Mouse (Mus musculus): ENCODE results near the gene Cdrt4. TPM values are rescaled to one million over a fixed set of nuclear protein-coding genes. Genes with fewer than 3 reads are reported as not detected.

The Cdrt4 gene
- polyA plus RNA-seq, 1 experiment from 2014 or later, result not detected

DNA sequence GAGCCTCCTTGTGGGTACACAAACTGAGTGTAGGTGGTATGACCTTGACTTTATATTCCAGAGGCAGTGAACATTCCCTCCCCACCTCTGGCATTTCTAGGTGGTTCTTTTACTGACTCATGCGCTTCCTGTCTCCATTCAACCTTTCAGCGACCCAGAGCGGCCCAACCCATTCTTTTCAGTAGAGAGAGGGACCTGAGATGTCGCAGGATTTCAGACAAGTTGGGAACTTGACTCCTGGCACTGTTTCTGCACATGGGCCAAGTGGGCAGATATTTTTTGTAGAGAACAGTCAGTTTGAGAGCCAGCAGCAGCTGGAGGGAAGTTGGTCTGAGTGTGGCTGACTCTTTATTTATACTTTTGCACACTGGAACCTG lies 45.5 kb downstream of the Cdrt4 start:
- H3K4me3 ChIP-seq (ENCODE audit: low read depth, low read length), result no peak overlapping the region
- H3K36me3 ChIP-seq (ENCODE audit: control insufficient read depth, insufficient read depth, low read length), result no peaks in the 10 kb centered on the region
- 0 out of 2 replicates have a peak, but pooled peaks cover 2% of the 10 kb centered on the region for H3K4me1 ChIP-seq (ENCODE audit: control insufficient read depth, insufficient read depth, low read length)
- H3K27me3 ChIP-seq (ENCODE audit: control insufficient read depth, insufficient read depth, low read length), result no peaks in the 10 kb centered on the region
- no peak overlapping the region for H3K9ac ChIP-seq (replicated peaks; ENCODE audit: low read depth, low read length)
- no peak overlapping the region for H3K27ac ChIP-seq (ENCODE audit: low read depth, low read length)
- no peaks in the 10 kb centered on the region for H3K9me3 ChIP-seq (ENCODE audit: control insufficient read depth, low read length)
- no peak for ATAC-seq (ENCODE audit: low read depth)
- WGBS, result 87% methylated on average over 4 of the region's 4 CpGs
- no peak overlapping the region for H3K4me2 ChIP-seq (ENCODE audit: low read depth, low read length)

DNA sequence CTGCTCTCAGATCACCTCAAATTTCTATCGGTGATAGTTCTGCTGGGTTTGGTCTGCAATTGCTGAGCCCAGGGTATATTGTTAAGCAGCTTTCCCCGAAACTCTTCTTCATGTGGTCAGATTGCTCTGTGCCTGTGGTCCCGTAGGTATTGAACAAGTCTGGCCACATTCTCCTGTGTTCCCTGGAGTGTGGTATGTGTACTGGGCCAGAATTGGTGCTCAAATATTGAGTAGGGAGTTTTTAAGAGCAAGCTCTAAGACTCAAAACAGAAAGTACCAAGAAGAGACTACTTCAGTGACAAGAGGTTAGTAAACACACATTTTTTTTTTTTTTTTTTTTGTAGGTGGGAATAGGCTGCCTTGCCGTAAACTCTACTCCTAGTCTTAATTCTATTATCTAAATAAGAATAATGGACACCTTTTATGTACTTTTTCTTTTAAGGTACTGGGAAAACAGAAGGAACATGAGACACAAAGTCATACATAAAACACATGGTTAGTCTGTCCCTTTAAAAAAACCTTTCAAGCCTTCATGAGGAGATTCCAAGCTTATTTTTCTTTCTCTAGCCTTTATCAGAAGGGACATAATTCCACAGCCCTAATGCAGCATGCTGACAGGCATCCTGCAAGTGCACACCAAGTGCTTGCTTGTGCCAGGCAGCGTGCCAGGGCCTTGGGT lies 46.2 kb downstream of the Cdrt4 start:
- 80% methylated on average over 5 of the region's 5 CpGs for WGBS
- no peaks in the 10 kb centered on the region for H3K9me3 ChIP-seq (ENCODE audit: control insufficient read depth, low read length)
- no peaks in the 10 kb centered on the region for H3K36me3 ChIP-seq (ENCODE audit: control insufficient read depth, insufficient read depth, low read length)
- H3K27ac ChIP-seq (ENCODE audit: low read depth, low read length), result peak overlapping the region; percentile 39; the same call in 1 of the 2 replicates
- no peak for ATAC-seq (ENCODE audit: low read depth)
- no peak overlapping the region for H3K9ac ChIP-seq (replicated peaks; ENCODE audit: low read depth, low read length)
- no peak overlapping the region for H3K4me3 ChIP-seq (ENCODE audit: low read depth, low read length)
- H3K27me3 ChIP-seq (ENCODE audit: control insufficient read depth, insufficient read depth, low read length), result no peaks in the 10 kb centered on the region
- H3K4me2 ChIP-seq (ENCODE audit: low read depth, low read length), result 0 out of 2 replicates have a peak overlapping the region, but pooled peaks have one; percentile 4
- 0 out of 2 replicates have a peak, but pooled peaks cover 2% of the 10 kb centered on the region for H3K4me1 ChIP-seq (ENCODE audit: control insufficient read depth, insufficient read depth, low read length)

DNA sequence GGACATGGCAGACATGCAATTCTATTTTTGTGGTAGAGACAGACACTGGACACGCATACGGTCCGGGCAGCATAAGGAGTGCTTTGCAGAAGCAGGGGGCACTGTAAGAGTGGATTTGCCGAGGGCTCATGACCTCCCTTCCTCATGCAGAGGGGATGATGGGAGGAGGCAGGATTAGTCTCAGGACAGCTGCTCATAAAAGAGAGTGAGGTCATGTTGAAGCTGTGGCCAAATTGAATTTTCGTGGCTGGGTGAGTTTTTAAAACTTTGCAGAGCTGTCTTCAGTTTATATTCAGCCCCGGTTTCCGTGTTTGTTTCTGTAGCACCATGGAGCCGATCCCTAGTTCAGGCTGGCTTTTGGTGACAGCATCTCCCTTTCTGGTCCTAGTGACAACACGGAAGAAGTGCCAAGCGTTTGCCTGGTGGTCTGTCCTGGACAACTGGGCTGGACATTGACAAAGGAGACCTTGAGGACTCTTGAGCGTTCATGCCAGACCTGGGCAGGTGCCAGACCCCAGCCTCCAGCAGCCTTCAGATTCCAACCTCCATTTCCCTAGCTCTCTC lies 46.8 kb downstream of the Cdrt4 start:
- Histone ChIP-seq H3K9me3 (ENCODE audit: control insufficient read depth, low read length) (no peaks in the 10 kb centered on the region), H3K4me3 (ENCODE audit: low read depth, low read length) (no peak overlapping the region), H3K27ac (ENCODE audit: low read depth, low read length) (peak overlapping the region; percentile 39; the same call in 1 of the 2 replicates), H3K9ac (replicated peaks; ENCODE audit: low read depth, low read length) (no peak overlapping the region), H3K4me2 (ENCODE audit: low read depth, low read length) (0 out of 2 replicates have a peak overlapping the region, but pooled peaks have one; percentile 4), H3K27me3 (ENCODE audit: control insufficient read depth, insufficient read depth, low read length) (no peaks in the 10 kb centered on the region), H3K4me1 (ENCODE audit: control insufficient read depth, insufficient read depth, low read length) (0 out of 2 replicates have a peak, but pooled peaks cover 2% of the 10 kb centered on the region), H3K36me3 (ENCODE audit: control insufficient read depth, insufficient read depth, low read length) (no peaks in the 10 kb centered on the region)
- ATAC-seq (ENCODE audit: low read depth), result no peak
- 45% methylated on average over 11 of the region's 11 CpGs for WGBS

DNA sequence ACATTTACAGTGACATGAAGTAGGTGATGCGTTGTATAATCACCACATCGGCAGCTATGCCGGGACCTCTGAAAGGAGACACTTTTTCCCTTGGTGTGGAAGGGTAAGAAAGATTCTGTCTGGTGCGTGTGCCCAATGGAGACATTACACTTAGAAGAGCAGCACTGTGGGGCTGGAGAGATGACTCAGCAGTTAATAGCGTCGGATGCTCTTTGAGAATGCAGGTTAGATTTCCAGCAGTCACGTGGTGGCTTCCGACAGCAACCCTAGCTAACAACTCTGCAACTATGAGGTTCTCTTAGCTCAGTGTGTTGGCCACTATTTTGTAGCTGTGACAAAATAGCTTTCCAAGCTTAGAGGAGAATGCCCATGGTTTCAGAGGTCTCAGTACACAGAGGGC lies 49.1 kb downstream of the Cdrt4 start:
- Histone ChIP-seq H3K4me1 (ENCODE audit: control insufficient read depth, insufficient read depth, low read length) (0 out of 2 replicates have a peak, but pooled peaks cover 2% of the 10 kb centered on the region), H3K27ac (ENCODE audit: low read depth, low read length) (no peak overlapping the region), H3K9me3 (ENCODE audit: control insufficient read depth, low read length) (no peaks in the 10 kb centered on the region), H3K36me3 (ENCODE audit: control insufficient read depth, insufficient read depth, low read length) (no peaks in the 10 kb centered on the region), H3K27me3 (ENCODE audit: control insufficient read depth, insufficient read depth, low read length) (no peaks in the 10 kb centered on the region), H3K4me3 (ENCODE audit: low read depth, low read length) (no peak overlapping the region), H3K4me2 (ENCODE audit: low read depth, low read length) (no peak overlapping the region), H3K9ac (replicated peaks; ENCODE audit: low read depth, low read length) (no peak overlapping the region)
- WGBS, result 96% methylated on average over 8 of the region's 8 CpGs
- no peak for ATAC-seq (ENCODE audit: low read depth)

DNA sequence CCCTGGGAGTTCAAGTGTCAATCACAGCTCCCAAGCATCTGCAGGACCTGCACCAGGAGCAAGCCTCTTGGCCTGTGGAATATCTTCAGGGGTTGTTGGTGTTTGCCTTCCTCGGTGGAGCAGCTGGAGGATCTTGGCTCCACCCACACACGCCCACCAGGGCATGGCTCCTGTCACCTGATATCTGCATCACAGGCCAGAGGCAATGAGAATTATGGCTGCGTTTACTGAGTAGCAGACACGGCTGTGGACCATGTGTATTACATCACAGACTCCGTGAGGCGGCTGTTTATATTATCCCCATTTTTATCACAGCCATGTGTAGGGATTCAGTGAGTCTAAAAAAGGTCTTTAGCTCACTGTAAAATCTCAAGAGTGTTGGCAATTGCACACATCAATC lies 53.6 kb downstream of the Cdrt4 start:
- Histone ChIP-seq H3K9ac (replicated peaks; ENCODE audit: low read depth, low read length) (no peak overlapping the region), H3K4me1 (ENCODE audit: control insufficient read depth, insufficient read depth, low read length) (no peaks in the 10 kb centered on the region)

DNA sequence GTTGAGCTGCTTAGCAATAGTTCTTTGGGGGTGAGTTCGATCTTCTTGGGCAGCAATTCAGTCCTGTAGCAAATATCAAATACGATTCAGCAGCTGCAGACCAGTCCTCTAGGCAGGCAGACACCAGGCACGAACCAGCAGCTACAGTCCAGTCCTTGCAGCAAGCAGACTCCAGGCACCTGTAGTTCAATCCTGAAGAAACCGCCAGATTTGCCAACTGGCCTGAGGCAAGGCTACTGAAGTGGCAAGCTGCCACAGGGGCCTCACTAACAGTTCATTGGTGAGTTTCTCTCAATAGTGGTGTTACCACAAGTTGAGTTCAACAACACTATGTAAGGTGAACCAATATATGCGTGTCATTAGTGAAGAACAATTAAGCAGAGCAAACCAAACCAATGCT lies 56.4 kb downstream of the Cdrt4 start:
- no peaks in the 10 kb centered on the region for H3K4me1 ChIP-seq (ENCODE audit: control insufficient read depth, insufficient read depth, low read length)
- H3K9ac ChIP-seq (replicated peaks; ENCODE audit: low read depth, low read length), result no peak overlapping the region
- ATAC-seq (ENCODE audit: low read depth), result no peak
- WGBS, result 88% methylated on average over 5 of the region's 5 CpGs
- no peaks in the 10 kb centered on the region for H3K9me3 ChIP-seq (ENCODE audit: control insufficient read depth, low read length)
- H3K27me3 ChIP-seq (ENCODE audit: control insufficient read depth, insufficient read depth, low read length), result no peaks in the 10 kb centered on the region
- no peaks in the 10 kb centered on the region for H3K36me3 ChIP-seq (ENCODE audit: control insufficient read depth, insufficient read depth, low read length)
- no peak overlapping the region for H3K4me3 ChIP-seq (ENCODE audit: low read depth, low read length)
- no peak overlapping the region for H3K4me2 ChIP-seq (ENCODE audit: low read depth, low read length)
- no peak overlapping the region for H3K27ac ChIP-seq (ENCODE audit: low read depth, low read length)

More for the DNA sequence above, 53.6 kb downstream of the Cdrt4 start:
- Histone ChIP-seq H3K4me2 (ENCODE audit: low read depth, low read length) (no peak overlapping the region), H3K36me3 (ENCODE audit: control insufficient read depth, insufficient read depth, low read length) (no peaks in the 10 kb centered on the region), H3K27ac (ENCODE audit: low read depth, low read length) (no peak overlapping the region), H3K4me3 (ENCODE audit: low read depth, low read length) (no peak overlapping the region), H3K27me3 (ENCODE audit: control insufficient read depth, insufficient read depth, low read length) (no peaks in the 10 kb centered on the region), H3K9me3 (ENCODE audit: control insufficient read depth, low read length) (no peaks in the 10 kb centered on the region)
- WGBS, result 65% methylated on average over 6 of the region's 6 CpGs
- no peak for ATAC-seq (ENCODE audit: low read depth)

DNA sequence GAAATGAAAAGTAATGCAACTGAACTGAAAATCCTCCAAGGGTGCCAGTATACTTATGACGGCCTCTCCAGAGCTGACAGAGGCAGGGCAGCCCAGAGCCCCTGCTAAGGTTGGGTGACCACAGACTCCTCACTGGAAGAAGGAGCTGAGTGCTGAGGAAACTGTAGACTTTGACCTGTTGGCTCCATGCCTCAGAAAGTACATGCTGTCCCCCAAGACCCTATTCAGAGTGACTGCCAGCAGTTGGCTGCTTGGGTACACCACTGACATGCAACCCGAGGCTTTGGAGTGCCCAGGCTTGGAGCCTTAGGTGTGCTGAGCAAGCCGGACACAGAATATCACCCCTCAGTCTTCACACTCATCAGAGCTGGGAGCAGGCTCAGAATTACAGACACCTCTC lies 57.0 kb downstream of the Cdrt4 start:
- H3K4me2 ChIP-seq (ENCODE audit: low read depth, low read length), result no peak overlapping the region
- 86% methylated on average over 3 of the region's 3 CpGs for WGBS
- no peak for ATAC-seq (ENCODE audit: low read depth)
- H3K4me3 ChIP-seq (ENCODE audit: low read depth, low read length), result no peak overlapping the region
- no peaks in the 10 kb centered on the region for H3K9me3 ChIP-seq (ENCODE audit: control insufficient read depth, low read length)
- no peaks in the 10 kb centered on the region for H3K27me3 ChIP-seq (ENCODE audit: control insufficient read depth, insufficient read depth, low read length)
- H3K27ac ChIP-seq (ENCODE audit: low read depth, low read length), result no peak overlapping the region
- no peaks in the 10 kb centered on the region for H3K36me3 ChIP-seq (ENCODE audit: control insufficient read depth, insufficient read depth, low read length)
- no peak overlapping the region for H3K9ac ChIP-seq (replicated peaks; ENCODE audit: low read depth, low read length)
- H3K4me1 ChIP-seq (ENCODE audit: control insufficient read depth, insufficient read depth, low read length), result no peaks in the 10 kb centered on the region

DNA sequence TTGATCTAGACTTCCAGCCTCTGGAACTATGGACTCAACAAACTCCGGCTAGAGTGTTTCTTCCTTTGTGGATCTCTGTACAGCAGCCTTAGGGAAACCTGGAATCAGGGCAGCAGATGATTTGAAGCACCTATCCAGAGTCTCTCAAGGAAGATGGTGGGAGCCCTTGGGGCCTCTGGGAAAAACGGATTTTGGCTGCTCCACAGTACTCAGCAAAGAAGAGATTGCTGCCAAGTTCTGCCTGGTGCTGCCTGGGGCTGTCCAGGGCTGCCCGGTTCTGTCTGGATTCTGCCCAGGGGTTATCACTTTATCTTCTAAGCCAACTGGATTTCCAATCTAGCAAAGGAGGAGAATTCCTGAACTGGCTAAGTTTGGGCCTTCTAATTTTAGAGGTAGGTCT lies 58.8 kb downstream of the Cdrt4 start:
- H3K4me1 ChIP-seq (ENCODE audit: control insufficient read depth, insufficient read depth, low read length), result no peaks in the 10 kb centered on the region
- WGBS, result 68% methylated on average over 3 of the region's 3 CpGs
- H3K9ac ChIP-seq (replicated peaks; ENCODE audit: low read depth, low read length), result no peak overlapping the region
- no peak for ATAC-seq (ENCODE audit: low read depth)
- no peaks in the 10 kb centered on the region for H3K9me3 ChIP-seq (ENCODE audit: control insufficient read depth, low read length)
- no peak overlapping the region for H3K4me3 ChIP-seq (ENCODE audit: low read depth, low read length)
- H3K4me2 ChIP-seq (ENCODE audit: low read depth, low read length), result no peak overlapping the region
- H3K27me3 ChIP-seq (ENCODE audit: control insufficient read depth, insufficient read depth, low read length), result no peaks in the 10 kb centered on the region
- H3K36me3 ChIP-seq (ENCODE audit: control insufficient read depth, insufficient read depth, low read length), result no peaks in the 10 kb centered on the region
- H3K27ac ChIP-seq (ENCODE audit: low read depth, low read length), result no peak overlapping the region

DNA sequence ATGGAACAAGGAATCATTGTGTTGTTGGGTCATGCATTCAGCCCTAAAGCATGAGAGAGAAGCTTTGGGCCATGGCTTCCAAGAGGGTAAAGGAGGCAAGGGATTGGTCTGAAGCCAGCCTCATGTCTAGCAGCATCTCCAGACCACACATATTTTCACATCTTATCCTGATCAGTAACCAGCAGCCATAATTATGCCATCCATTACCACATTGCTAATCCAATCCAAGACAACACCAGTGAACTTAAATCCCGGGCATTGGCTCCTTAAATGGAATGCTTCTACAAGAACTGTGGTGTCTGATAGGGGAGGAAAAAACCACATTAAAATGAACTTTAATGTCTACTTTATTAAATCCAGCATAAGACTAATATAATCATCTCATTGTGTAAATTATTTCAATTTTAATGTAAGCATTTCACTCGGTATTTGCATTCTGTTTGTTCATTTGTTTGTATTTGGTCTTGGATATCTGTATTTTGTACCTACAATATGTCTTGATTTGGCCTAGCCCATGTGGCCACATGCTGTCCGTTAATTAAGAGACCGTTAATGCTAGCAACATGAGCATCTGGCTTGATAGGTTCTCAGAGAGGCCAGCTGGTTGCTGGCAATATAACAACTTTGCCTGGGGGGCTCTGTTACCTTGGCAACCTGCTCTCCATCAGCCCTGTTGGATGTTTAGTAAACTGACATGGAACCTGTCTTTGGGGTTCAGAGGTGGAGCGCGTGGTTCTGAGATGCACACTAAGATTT lies 66.5 kb downstream of the Cdrt4 start:
- 55% methylated on average over 6 of the region's 6 CpGs for WGBS
- H3K4me2 ChIP-seq (ENCODE audit: low read depth, low read length), result no peak overlapping the region
- H3K27me3 ChIP-seq (ENCODE audit: control insufficient read depth, insufficient read depth, low read length), result no peaks in the 10 kb centered on the region
- H3K9ac ChIP-seq (replicated peaks; ENCODE audit: low read depth, low read length), result no peak overlapping the region
- no peaks in the 10 kb centered on the region for H3K9me3 ChIP-seq (ENCODE audit: control insufficient read depth, low read length)
- ATAC-seq (ENCODE audit: low read depth), result no peak
- no peaks in the 10 kb centered on the region for H3K36me3 ChIP-seq (ENCODE audit: control insufficient read depth, insufficient read depth, low read length)
- peaks cover 5% of the 10 kb centered on the region; the same call in 1 of the 2 replicates for H3K4me1 ChIP-seq (ENCODE audit: control insufficient read depth, insufficient read depth, low read length)
- no peak overlapping the region; the same call in 1 of the 2 replicates for H3K27ac ChIP-seq (ENCODE audit: low read depth, low read length)
- no peak overlapping the region for H3K4me3 ChIP-seq (ENCODE audit: low read depth, low read length)

All from neural tube, embryonic 14.5 days (tissue).